Mouse (Mus musculus): ENCODE measurements around the gene Stac3. TPM values are rescaled to one million over a fixed set of nuclear protein-coding genes. Genes with fewer than 3 reads are reported as not detected.

The Stac3 gene
- total RNA-seq, 2 experiments from 2014 or later, result 381 to 402 TPM

- DNase-seq (ENCODE audit: low spot score), result peak; percentile 85
Measured at GRCm38 (mm10) chr10:127509051-127509836, 7.8 kb downstream of the Stac3 start.

- no peak for DNase-seq (ENCODE audit: low spot score)
Measured at GRCm38 (mm10) chr10:127509837-127510701, 8.6 kb downstream of the Stac3 start.

- no peak for DNase-seq (ENCODE audit: low spot score)
Measured at GRCm38 (mm10) chr10:127510895-127511617, 9.6 kb downstream of the Stac3 start.

GRCm38 (mm10) chr10:127511634-127512306 is 10.3 kb downstream of the Stac3 start:
- DNase-seq (ENCODE audit: low spot score), result no peak

GRCm38 (mm10) chr10:127512307-127512666 is 10.8 kb downstream of the Stac3 start:
- DNase-seq (ENCODE audit: low spot score), result no peak

- peak; percentile 94 for DNase-seq (ENCODE audit: low spot score)
Measured at GRCm38 (mm10) chr10:127512813-127513212, 11.3 kb downstream of the Stac3 start.

- no peak for DNase-seq (ENCODE audit: low spot score)
Measured at GRCm38 (mm10) chr10:127513501-127514091, 12.1 kb downstream of the Stac3 start.

GRCm38 (mm10) chr10:127514111-127514698 is 12.7 kb downstream of the Stac3 start:
- DNase-seq (ENCODE audit: low spot score), result no peak

- peak; percentile 54 for DNase-seq (ENCODE audit: low spot score)
Measured at GRCm38 (mm10) chr10:127514764-127515163, 13.3 kb downstream of the Stac3 start, which contains the start of gene Ndufa4l2. Gene Ndufa4l2 (plus strand): TSS chr10:127514967.

- no peak for DNase-seq (ENCODE audit: low spot score)
Measured at GRCm38 (mm10) chr10:127515271-127515982, 13.9 kb downstream of the Stac3 start.

- no peak for DNase-seq (ENCODE audit: low spot score)
Measured at GRCm38 (mm10) chr10:127515983-127516459, 14.5 kb downstream of the Stac3 start.

GRCm38 (mm10) chr10:127516576-127517260 is 15.2 kb downstream of the Stac3 start:
- no peak for DNase-seq (ENCODE audit: low spot score)

- no peak for DNase-seq (ENCODE audit: low spot score)
Measured at GRCm38 (mm10) chr10:127517941-127518340, 16.5 kb downstream of the Stac3 start.

- DNase-seq (ENCODE audit: low spot score), result no peak
Measured at GRCm38 (mm10) chr10:127519041-127519701, 17.7 kb downstream of the Stac3 start.

- DNase-seq (ENCODE audit: low spot score), result no peak
Measured at GRCm38 (mm10) chr10:127519903-127520713, 18.6 kb downstream of the Stac3 start.

- DNase-seq (ENCODE audit: low spot score), result no peak
Measured at GRCm38 (mm10) chr10:127520714-127521357, 19.4 kb downstream of the Stac3 start.

GRCm38 (mm10) chr10:127521611-127522080 is 20.2 kb downstream of the Stac3 start:
- DNase-seq (ENCODE audit: low spot score), result no peak
